Mouse (Mus musculus) limb, embryonic 13.5 days (tissue): ENCODE data around the gene Psmd9. TPM values are rescaled to one million over a fixed set of nuclear protein-coding genes. Genes with fewer than 3 reads are reported as not detected.

Experiments
- polyA plus RNA-seq: library from polyadenylated mRNA; unstranded; fragments of >200 nt; fragmentation: Nextera tagmentation; extraction: Ambion mirVana; gene quantifications from 2 replicates; pipeline ENCODE4 v1.2.1, GENCODE M21; 2015

The Psmd9 gene
- polyA plus RNA-seq, 1 experiment from 2014 or later, result 104 TPM

Other genes starting within 250 kb of the Psmd9 start
- 64.3 and 66.6 TPM in 2 replicates for gene Kdm2b, start 179.6 kb upstream of the Psmd9 start, polyA plus RNA-seq
- gene Orai1, start 154.3 kb upstream of the Psmd9 start, polyA plus RNA-seq, result 15.3 and 15.5 TPM in 2 replicates
- 0.92 TPM in 1 of 2 replicates, not detected in the other for gene Morn3, start 122.4 kb upstream of the Psmd9 start, polyA plus RNA-seq
- gene Tmem120b, start 101.0 kb upstream of the Psmd9 start, polyA plus RNA-seq, result 16.7 and 19.1 TPM in 2 replicates
- 3.7 and 4.6 TPM in 2 replicates for gene Rhof, start 36.7 kb upstream of the Psmd9 start, polyA plus RNA-seq
- gene Setd1b, start 27.2 kb upstream of the Psmd9 start, polyA plus RNA-seq, result 11.1 and 12.0 TPM in 2 replicates
- not detected in 2 replicates for gene Hpd, start 13.3 kb downstream of the Psmd9 start, polyA plus RNA-seq
- gene Wdr66, start 82.7 kb downstream of the Psmd9 start, polyA plus RNA-seq, result 0.61 and 1.1 TPM in 2 replicates
- gene Bcl7a, start 174.4 kb downstream of the Psmd9 start, polyA plus RNA-seq, result 31.2 and 33.1 TPM in 2 replicates
- gene Mlxip, start 225.4 kb downstream of the Psmd9 start, polyA plus RNA-seq, result 13.9 and 15.1 TPM in 2 replicates